Mouse (Mus musculus): ENCODE data around the gene Hormad2.

Gene Hormad2

DNA sequence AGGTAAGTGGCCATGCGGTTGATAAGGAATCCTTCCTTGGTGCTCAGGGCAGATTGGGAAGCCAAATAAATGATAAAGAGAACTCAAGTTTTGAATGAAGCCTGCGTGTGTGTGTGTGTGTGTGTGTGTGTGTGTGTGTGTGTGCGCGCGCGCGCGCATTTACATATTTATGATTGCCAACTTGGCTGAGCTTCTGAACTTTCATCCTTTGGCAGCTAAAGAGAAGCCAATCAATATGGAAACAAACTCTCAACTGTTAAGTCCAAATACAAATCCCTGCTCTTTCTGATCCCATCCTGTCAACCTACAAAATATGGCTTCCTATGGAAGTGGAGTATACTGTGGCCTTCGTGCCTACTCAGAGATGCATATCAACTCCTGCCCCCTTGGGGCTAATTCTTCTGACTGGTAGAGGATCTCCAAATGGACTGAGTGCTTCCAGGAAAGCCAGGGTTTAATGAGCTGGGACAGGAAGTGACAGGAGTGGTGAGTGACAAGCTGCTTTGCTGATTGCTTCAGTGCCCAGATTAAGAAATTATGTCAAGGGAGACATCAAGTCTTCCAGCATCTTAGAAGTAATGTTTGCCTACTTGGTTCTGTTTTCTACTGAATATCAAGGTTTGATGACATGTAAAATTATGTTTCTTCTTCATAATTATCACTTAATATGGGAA lies 5.4 kb upstream of the Hormad2 start:
- DNase-seq (ENCODE audit: low spot score): no peak

DNA sequence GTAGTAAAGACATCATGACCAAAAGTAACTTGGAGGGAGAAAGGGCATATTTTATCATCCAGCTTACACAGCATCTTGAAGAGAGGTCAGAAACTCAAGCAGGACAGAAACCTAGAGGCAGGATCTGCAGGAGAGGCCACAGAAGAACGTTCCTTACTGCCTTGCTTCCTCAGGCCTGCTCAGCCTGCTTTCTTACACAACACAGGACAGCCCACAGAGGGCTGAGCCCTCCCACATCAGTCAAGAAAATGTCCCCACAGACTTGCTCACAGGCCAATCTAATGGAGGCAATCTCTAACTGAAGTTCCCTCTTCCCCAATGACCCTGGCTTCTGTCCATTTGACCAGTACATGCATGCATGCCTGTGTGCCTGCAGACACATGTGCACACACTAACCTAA lies 1.4 kb upstream of the Hormad2 start:
- DNase-seq (ENCODE audit: low spot score): no peak

DNA sequence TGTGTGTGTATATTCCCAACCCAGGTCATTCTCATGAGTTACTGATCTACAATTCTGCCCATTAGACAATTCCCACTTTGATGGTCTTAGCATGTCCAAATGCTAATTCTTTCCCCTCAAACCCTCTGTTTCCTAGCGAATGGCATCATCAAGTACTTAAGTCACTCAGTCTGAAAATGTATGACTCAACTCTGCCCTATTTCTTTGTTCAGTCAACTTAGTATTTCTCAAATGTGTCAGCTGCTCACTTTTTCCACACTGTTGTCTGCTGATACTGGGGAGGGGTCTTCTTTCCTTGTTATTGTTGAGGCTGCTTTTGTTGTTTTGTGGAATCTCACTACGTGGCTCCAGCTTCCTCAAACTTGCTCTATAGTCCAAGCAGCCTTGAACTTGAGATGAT lies 2.7 kb downstream of the Hormad2 start:
- no peak for DNase-seq (ENCODE audit: low spot score)

DNA sequence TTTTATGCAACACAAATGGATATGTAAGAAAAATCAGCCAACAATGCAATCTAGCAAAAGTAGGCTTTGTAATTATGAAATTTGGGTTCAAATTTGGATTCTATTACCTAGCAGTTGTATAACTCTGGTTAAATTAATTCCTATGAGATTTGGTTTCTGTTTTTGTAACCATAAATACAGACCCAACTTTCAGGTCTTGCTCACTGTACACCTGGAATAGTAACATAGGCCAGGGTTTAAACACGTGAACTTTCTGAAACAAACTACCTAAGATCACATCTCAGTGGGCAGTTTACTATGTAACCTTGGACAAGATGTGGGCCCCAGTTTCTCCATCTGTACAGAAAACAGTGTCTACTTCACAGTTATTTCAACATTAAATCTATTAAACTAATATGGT lies 3.6 kb downstream of the Hormad2 start:
- no peak for DNase-seq (ENCODE audit: low spot score)

DNA sequence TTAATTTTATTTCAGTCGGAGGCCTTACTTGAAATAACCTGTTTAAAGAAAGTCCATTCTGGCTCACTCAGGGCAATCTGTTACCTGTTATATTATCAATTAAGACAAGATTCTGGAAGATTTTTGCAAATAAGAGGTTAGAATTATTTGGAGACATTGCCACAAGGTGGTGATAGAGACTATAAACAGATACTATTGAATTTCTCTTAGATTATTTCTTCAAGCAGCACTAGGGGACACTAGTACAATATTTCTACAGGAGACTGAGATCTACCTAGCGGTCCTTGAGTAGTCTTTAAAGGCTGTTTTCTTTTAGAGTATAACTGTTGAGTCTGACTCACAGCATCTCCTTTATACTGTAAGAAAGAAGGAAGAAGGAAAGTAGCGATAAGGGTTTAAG lies 4.3 kb downstream of the Hormad2 start:
- no peak for DNase-seq (ENCODE audit: low spot score)

DNA sequence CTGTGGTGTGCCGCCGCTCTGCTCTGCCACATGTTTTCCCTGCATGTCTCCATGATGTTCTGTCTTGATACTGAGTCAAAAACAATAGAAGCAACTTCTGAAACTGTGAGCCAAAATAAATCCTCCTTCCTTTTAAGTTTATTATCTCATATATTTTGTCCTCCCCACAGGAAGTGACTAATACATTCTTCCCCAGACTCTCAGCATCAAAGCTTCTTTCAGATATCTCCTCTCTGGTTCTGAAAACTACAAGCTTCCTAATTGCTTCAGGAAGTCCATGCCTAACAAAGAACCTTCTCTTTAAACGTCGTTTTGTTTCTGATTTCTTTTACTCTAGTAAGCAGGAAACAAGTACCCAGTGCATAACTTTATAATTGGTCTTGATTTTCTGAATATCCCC lies 6.4 kb downstream of the Hormad2 start:
- DNase-seq (ENCODE audit: low spot score): no peak

DNA sequence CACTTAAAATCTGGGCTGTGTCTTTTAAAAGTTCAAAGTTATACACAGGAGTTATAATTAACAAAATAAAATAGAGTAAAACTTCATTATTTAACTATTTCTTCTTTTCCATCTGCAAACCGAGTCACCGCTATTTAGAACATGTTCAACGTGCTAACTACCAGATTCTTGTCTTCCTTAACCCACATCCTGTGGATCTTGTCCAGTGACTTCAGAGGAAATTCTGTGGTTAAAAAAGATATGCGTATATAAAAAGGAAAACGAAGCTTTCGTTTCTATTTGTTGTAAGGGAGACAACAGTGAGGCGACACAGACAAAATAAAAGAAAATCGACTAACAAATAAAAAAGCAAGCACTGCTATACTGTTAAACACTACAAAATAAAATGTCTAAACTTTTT lies 17.1 kb downstream of the Hormad2 start:
- DNase-seq (ENCODE audit: low spot score): no peak

DNA sequence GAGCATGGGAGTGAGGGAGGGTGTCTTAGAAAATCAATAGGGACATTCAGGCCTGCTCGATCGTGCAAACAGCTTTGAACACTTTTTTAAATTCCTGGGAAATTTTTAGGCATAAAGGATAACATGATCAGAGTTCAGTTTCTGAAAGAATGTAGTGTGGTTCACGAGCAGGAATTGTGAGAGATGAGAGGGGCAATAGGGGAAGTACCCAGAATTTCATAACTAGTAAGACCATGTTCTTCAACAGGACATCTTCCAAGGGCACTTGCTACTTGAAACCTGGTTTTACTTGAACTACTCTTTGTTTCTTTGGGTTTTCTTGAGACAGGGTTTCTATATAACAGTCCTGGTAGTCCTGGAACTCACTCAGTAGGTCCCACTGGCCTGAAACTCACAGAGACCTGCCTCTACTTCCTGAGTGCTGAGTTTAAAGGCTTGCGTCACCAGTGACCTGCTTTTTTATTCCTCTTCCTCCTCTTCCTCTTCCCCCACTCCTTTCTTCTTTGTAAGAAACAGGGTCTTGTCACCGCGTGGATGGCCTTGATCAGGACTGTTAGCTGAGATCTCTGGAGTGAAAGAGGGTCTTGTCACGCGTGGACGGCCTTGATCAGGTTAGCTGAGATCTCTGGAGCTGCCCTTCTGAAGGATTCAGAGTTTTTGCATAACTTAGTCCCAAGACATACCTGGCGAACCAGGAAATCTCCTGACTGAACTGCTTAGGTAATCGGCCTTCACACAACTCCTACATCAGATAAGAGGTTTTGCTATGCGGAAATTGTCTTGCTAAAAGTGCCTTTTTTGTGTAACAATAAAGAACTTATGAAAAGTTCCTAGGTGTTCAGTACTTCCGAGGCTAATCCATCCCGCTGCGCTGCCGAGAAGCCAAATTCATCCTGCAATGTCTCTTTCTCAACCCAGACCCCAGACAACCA lies 18.1 kb downstream of the Hormad2 start:
- no peak for DNase-seq (ENCODE audit: low spot score)

DNA sequence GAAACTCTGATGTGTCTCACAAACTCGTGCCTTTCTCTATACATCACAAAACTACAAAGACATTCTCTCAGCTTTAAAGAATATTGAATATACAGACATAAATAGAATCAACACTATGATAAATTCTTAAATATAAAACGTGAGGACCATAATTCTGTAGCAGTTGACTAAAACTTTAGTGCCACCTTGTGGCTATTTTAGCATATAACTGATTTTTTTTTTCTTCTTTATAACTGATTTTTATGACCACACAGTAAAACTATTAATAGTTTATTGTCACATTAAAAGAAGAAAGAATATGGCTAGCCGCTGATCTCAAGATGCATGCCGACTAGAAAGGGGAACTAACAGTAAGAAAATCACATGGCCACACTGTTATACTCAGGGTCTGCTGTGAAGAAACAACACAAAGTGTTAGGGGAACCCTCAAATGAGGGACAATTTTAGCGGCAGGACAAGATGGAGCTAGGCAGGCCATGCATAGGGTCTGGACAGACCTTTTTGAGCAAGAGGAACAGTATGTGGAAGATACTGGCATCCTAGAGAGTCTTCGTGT lies 18.9 kb downstream of the Hormad2 start:
- DNase-seq (ENCODE audit: low spot score): no peak

DNA sequence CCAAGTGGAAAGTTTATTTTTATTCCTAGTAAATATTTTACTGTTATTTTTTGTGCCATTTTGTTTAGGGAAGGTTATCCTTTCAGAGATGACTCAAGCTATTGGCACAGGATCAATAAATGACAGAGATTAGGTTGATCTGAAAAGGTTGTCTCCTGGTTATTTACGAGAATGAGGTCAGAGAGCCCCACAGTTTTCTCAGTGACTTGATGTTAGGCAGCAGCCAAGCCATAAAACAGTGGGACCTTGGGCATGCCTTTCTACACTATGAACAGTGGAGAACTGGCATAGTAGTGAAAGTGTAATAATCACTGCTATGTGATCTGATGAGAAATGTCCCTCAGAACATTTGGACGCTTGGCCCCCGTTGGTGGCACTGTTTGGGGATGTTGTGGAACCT lies 22.9 kb downstream of the Hormad2 start:
- DNase-seq (ENCODE audit: low spot score): no peak

DNA sequence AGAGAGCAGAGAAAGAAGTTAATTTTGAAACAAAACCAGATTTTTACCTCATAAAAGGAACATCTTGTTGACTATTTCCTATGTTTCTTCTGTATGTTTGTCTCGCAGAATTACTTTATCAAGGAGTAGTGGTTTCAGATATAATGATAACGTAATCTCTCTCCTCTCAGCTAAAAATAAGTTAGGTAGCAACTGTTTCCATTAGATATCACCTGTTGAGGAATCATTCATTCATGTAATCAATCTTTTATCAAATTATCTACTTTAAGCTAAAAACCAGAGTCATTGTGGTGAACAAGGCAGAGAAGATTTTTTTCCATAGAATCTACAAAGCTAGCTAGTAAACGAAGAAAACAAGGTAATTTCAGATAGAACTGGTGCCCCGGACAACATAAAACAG lies 28.6 kb downstream of the Hormad2 start:
- no peak for DNase-seq (ENCODE audit: low spot score)

DNA sequence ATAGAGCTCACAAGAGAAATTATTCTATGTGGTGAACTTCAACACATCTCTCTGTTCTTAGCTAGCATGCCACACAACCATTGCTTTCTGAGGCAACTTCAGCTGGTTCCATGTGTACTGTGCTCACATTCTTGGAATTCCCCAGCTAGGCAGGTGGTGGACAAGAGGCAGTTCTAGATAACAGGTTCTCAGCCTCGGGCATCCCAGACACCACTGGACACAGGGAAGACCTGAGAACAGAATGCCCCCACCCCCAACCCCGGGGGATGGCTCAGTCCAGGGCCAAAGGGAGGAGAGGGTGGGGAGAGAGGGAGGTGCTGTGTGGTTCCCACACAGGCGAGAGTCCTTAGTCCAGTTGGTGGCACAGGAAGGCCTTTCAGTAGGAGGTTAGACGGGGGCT lies 36.6 kb downstream of the Hormad2 start:
- DNase-seq (ENCODE audit: low spot score): no peak

DNA sequence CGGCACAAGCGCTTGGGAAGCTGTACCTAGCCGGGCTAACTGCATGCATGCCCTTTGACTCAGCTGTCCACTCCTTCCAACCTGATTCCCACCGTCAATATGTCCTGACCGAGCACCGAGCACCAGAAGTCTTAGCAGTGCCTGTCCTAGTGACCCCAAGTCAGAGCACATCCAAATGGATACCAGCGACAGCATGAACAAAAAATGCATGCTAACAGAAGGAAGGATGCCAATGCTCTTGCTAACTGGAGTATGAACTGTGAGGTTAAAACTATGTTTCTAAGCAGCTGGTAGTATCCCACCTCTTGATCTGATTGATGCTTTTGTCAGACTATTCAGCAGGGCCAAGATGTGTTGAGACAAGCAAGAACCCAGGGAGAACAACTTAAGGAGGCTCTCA lies 37.5 kb downstream of the Hormad2 start:
- DNase-seq (ENCODE audit: low spot score): no peak

DNA sequence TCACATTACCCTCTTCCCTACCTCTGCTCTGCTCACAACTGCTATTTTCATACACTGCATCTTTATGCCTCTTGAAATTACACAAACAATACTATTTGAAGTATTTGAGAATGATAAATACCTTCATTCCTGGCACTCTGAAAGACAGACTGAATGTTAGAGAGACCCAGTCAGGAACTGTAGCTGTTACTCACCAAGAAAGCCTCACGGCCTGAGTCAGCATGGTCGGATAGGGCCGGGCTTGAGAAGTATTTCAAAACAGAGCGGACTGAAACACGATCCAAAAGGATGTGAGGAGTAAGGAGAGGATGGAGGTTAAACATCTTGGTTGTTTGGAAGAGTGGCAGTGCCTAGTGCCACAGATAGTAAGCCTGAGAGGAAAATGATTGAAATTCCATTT lies 39.7 kb downstream of the Hormad2 start:
- DNase-seq (ENCODE audit: low spot score): no peak

DNA sequence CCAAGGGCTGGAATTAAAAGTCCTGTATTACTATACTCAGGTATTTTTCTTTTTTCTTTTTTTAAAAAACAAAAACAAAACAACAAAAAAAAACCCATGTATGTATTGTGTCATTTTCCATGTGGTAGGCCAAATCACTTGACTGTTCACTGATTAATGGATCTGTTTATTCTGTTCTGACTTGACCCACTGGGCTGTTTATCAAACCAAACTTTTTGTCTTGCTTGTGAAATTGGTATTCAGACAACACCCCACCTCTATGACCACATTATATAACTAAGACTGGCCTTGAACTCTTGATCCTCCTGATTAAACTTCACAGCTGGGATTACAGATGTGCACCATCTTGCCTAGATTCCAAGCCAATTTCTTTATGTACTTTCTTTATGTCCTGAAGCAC lies 46.7 kb downstream of the Hormad2 start:
- DNase-seq (ENCODE audit: low spot score): no peak

DNA sequence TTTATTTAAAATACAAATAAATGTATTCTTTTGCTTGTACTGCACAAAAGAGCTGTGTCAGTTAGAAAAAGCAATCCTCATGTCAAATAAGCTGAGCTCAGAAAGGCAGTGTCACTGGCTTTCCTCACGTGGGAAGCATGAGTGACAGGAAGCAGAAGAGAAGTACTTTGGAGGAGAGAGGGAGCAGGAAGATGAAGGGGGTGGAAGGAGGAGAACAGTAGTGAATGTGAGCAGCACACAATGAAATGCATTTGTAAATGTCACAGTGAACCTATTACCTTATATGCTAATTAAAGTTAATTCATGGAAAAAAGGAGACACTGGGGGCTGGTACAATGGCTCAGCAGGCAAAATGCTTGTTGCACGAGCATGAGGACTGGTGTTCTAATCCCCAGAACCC lies 52.9 kb downstream of the Hormad2 start:
- no peak for DNase-seq (ENCODE audit: low spot score)

DNA sequence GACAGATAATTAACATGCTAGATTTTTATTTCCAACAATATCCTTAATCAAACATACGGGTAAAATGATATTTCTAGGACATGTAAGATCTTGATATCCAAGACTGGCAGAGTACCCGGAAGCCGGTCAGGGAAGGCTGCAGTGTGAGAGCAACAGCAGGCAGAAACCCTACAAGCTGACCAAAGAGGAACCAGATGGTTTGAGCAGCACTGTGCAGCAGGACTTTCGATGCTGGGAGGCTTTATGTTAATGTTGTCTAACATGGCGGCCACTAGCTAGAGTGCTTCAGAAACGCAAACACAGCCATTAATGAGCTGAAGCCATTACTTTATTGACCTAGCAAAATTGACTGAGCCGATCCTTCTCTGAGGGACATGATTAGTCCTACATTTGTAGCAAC lies 58.6 kb downstream of the Hormad2 start:
- DNase-seq (ENCODE audit: low spot score): no peak

DNA sequence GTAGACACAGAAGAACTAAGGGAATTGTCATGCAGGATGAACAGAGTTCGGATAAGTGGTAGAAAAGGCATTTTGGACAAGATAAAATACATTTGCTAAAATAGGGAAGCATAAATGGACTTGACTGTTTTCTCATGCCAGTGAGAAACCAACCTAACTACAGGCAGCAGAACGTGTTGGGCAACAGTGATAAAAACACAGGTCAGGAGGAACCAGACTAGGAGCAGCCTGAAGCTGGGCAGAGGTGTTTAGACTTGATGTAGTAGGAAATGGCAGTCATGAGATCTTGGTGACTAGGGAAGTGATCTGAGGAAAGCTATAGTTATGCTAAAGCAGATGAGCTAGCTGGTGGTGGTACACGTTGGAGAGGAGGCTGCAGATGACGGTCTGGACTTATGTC lies 61.0 kb downstream of the Hormad2 start:
- no peak for DNase-seq (ENCODE audit: low spot score)

DNA sequence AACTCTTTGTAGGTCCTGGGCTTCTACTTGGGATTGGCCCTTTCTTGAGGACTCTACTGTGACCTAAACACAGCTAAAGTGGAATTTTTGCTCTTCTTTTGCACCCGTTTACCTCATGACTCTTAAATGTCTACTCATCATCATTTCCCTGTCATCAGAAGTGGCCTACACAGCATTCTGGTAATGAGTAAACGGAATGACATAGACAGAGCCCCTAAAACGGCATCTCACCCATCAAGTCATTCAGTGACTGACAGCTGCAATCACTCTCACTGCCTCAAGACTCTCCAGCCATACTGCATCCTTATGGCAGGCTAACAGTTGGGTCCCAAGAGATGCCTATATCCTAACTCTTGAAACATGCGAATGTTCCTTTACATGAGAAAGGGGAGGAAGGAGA lies 74.5 kb downstream of the Hormad2 start:
- no peak for DNase-seq (ENCODE audit: low spot score)

DNA sequence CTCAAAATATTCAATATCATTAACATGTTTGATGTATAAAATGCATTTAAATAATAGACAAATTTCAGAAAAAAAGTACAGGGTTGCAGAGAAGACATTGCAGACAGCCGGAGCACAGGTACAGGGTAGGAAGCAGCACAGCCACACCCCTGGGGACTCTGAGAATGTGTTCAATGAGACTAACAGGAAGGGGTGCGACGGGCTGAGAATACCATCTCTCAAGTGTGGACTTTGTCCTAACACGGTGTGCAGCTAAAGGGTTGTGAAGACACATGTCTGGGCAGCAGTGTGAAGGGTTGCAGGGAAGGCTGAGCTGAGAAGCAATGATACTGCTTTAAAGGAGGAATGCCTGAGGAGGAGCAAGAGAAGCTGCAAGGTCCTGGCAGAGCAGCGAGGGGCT lies 85.5 kb downstream of the Hormad2 start:
- DNase-seq (ENCODE audit: low spot score): no peak

DNA sequence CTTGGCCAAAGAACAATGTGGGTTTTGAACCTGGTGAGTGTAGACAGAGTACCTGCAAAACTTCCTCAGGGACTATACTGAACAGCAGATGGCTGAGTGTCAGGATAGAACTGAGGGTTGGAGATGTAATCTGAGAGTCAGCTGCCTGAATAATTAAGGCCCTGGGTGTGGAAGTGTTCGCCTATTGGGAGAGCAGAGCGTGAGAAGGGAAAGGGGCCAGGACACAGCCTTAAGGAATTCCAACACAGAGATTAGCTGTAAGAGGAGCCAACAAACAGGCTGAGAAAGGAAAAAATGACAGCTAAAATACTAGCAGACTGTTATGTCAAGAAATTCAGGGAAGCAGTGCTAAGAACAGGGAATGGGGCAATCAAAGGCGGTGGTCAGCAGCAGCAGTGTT lies 88.3 kb downstream of the Hormad2 start:
- no peak for DNase-seq (ENCODE audit: low spot score)

DNA sequence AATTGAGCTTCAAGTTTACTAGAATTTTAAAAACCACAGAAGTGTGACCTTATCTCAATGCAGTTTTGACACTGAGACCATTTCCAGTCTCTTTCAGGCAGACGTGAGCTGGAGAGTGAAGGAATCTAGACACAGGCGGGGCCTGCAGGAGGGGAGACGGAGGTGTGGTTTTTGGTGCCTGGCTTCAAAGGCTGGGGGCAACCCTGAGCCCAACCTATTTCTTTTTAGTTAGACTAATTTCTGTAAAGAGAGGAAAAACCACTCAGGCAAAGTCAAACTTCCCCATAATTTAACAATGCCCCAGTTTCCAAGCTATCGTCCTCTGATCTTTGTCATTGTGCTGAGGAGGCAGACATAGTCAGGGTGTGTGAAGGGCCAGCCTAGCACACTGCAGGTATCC lies 97.0 kb downstream of the Hormad2 start:
- DNase-seq (ENCODE audit: low spot score): no peak

DNA sequence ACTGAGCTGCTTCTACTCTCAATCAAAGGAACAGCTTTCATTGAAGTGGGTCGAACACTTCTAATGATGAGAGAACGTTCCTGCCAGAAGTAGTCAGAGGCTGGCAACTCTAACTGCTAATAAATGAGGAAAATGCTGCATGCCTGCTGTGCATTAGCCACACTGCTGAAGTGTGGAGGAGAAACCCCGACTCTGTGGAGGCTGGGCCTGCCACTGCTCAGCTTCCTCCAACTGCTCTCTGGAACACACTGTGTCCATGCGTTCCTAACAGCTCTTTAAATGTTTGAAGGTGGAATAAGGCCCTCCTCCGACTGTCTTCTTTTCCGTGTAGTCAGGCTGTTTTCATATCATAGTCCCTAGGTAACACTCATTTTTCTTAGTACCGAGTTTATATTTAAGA lies 98.9 kb downstream of the Hormad2 start:
- no peak for DNase-seq (ENCODE audit: low spot score)
